Mouse (Mus musculus) ES-E14 (cell line): Measurements from ENCODE around the gene Sncb. TPM values are rescaled to one million over a fixed set of nuclear protein-coding genes. Genes with fewer than 3 reads are reported as not detected.

ENCODE experiments used
- DNase-seq: peaks from one replicate; pipeline ENCODE4 v3.0.0-alpha.2; 2013; ENCODE audit warnings: low read depth, low spot score
- H3K27ac ChIP-seq: 2 replicates; pipeline ENCODE4 v1.5.1; 2012; ENCODE audit warnings: low read depth, mild to moderate bottlenecking, low read length, moderate library complexity, mixed read lengths; ENCODE audit not compliant: poor library complexity, insufficient read depth, severe bottlenecking
- H3K36me3 ChIP-seq: 2 replicates; pipeline ENCODE4 v1.6.1; 2012; ENCODE audit warnings: mild to moderate bottlenecking, low read length, moderate library complexity, mixed read lengths; ENCODE audit not compliant: control insufficient read depth, poor library complexity, insufficient read depth, severe bottlenecking
- H3K4me1 ChIP-seq, 2 experiments: fragments of 150-350 bp in 1 of 2; sonication (generic) in 1 of 2; 2 replicates each; pipeline ENCODE4 v1.6.1; 2012; ENCODE audit warnings: low read length in 2 of 2, mild to moderate bottlenecking in 1 of 2, mixed read lengths in 1 of 2; ENCODE audit not compliant: control insufficient read depth in 2 of 2, insufficient read depth in 2 of 2, poor library complexity in 1 of 2
- H3K4me3 ChIP-seq, 2 experiments: fragments of 150-350 bp in 1 of 2; sonication (generic) in 1 of 2; 2 replicates each; pipeline ENCODE4 v1.5.1; 2012; ENCODE audit warnings: low read length in 2 of 2, low read depth in 1 of 2, mild to moderate bottlenecking in 1 of 2, mixed read lengths in 1 of 2; ENCODE audit not compliant: insufficient read depth in 1 of 2, poor library complexity in 1 of 2, severe bottlenecking in 1 of 2
- H3K9ac ChIP-seq: 2 replicates; pipeline ENCODE4 v1.6.1; 2012; ENCODE audit warnings: low read depth, mild to moderate bottlenecking, low read length, mixed read lengths; ENCODE audit not compliant: poor library complexity, insufficient read depth, severe bottlenecking
- H3K9me3 ChIP-seq: fragments of 150-350 bp; sonication (generic); 2 replicates; pipeline ENCODE4 v1.6.1; 2012; ENCODE audit warnings: low read depth, mild to moderate bottlenecking, low read length; ENCODE audit not compliant: control insufficient read depth, insufficient read depth
- CHD2 ChIP-seq: IDR thresholded peaks from 2 replicates; pipeline ENCODE4 v1.6.1; 2014; ENCODE audit warnings: mild to moderate bottlenecking, low read depth, low read length, inconsistent platforms
- HCFC1 ChIP-seq: IDR thresholded peaks from 2 replicates; pipeline ENCODE4 v1.6.1; 2012; ENCODE audit warnings: low read length, inconsistent platforms, borderline replicate concordance; ENCODE audit not compliant: insufficient read depth
- MAFK ChIP-seq: IDR thresholded peaks from 2 replicates; pipeline ENCODE4 v1.6.1; 2014; ENCODE audit warnings: mild to moderate bottlenecking, low read depth, low read length, inconsistent platforms; ENCODE audit not compliant: insufficient read depth
- ZC3H11A ChIP-seq: IDR thresholded peaks from 2 replicates; pipeline ENCODE4 v1.6.1; 2012; ENCODE audit warnings: low read depth, mild to moderate bottlenecking, inconsistent platforms, low read length, borderline replicate concordance
- ZNF384 ChIP-seq: IDR thresholded peaks from 2 replicates; pipeline ENCODE4 v1.6.1; 2012; ENCODE audit warnings: low read depth, low read length, inconsistent platforms
- in situ Hi-C, 2 experiments: fragments of 600-800 bp; cut with MboI; formaldehyde crosslinking; loops; one replicate each; pipeline ENCODE4 v1.15.1; 2025; ENCODE audit warnings: low sequenced_read_pairs in 2 of 2, inconsistent platforms in 1 of 2; ENCODE audit not compliant: unreplicated experiment in 2 of 2
- total RNA-seq: library from RNA; depleted of rRNA; stranded (reverse); fragments of 300-350 nt; gene quantifications from 2 replicates; pipeline ENCODE4 v1.2.3, GENCODE M21; 2012

Sncb gene
- total RNA-seq, 1 experiment = not detected

- H3K9me3 ChIP-seq = no peaks in the 10 kb centered on the region
- DNase-seq = no peak
- H3K36me3 ChIP-seq = no peaks in the 10 kb centered on the region
- peaks cover 0 to 2% of the 10 kb centered on the region in 2 experiments; a peak in 1 of 4 replicates for H3K4me1 ChIP-seq
- in situ Hi-C loops = no loop called here
- no peak overlapping the region for H3K4me3 ChIP-seq
- H3K27ac ChIP-seq = no peak overlapping the region
- no peak overlapping the region for H3K9ac ChIP-seq
- no peak for TF ChIP-seq CHD2
- TF ChIP-seq ZC3H11A = no peak
- TF ChIP-seq ZNF384 = no peak
Measured at GRCm38 (mm10) chr13:54753733-54754132, 12.7 kb downstream of the Sncb start.

- no peak for TF ChIP-seq ZNF384
- no peak for TF ChIP-seq MAFK
- no peak for TF ChIP-seq CHD2
- no peak for TF ChIP-seq HCFC1
- no peak for TF ChIP-seq ZC3H11A
- in situ Hi-C loops = no loop called here
Measured at GRCm38 (mm10) chr13:54752656-54753055, 13.7 kb downstream of the Sncb start.

GRCm38 (mm10) chr13:54750699-54751098 is 15.7 kb downstream of the Sncb start:
- H3K4me1 ChIP-seq = peaks cover 0 to 2% of the 10 kb centered on the region in 2 experiments; a peak in 1 of 4 replicates

More at GRCm38 (mm10) chr13:54752656-54753055, 13.7 kb downstream of the Sncb start:
- Histone ChIP-seq H3K4me1 (peaks cover 0 to 2% of the 10 kb centered on the region in 2 experiments; a peak in 1 of 4 replicates), H3K27ac (no peak overlapping the region), H3K9ac (no peak overlapping the region), H3K4me3 (no peak overlapping the region), H3K36me3 (no peaks in the 10 kb centered on the region), H3K9me3 (no peaks in the 10 kb centered on the region)
- DNase-seq = no peak

GRCm38 (mm10) chr13:54749864-54750411 is 16.5 kb downstream of the Sncb start, which contains the start of gene Gprin1:
Gprin1 (minus strand) TSS chr13:54749874.
- H3K27ac ChIP-seq = no peak within 1 kb of the TSS
- H3K4me3 ChIP-seq = peak within 1 kb of the TSS; percentile 79 to 89
- in situ Hi-C loops = no loop called here
- H3K9ac ChIP-seq = peak within 1 kb of the TSS; percentile 52
- no peaks in the 10 kb centered on the region for H3K36me3 ChIP-seq
- H3K9me3 ChIP-seq = no peaks in the 10 kb centered on the region
- no peak for DNase-seq
- TF ChIP-seq ZNF384 = no peak
- no peak for TF ChIP-seq MAFK
- no peak for TF ChIP-seq ZC3H11A
- no peak for TF ChIP-seq CHD2
- TF ChIP-seq HCFC1 = no peak
- H3K4me1 ChIP-seq = peaks cover 0 to 2% of the 10 kb centered on the region in 2 experiments; a peak in 1 of 4 replicates

More at GRCm38 (mm10) chr13:54750699-54751098, 15.7 kb downstream of the Sncb start:
- in situ Hi-C loops = no loop called here
- DNase-seq = no peak
- no peak for TF ChIP-seq MAFK
- no peak for TF ChIP-seq HCFC1
- no peak for TF ChIP-seq ZNF384
- Histone ChIP-seq H3K9ac (no peak overlapping the region), H3K27ac (no peak overlapping the region), H3K9me3 (no peaks in the 10 kb centered on the region), H3K4me3 (no peak overlapping the region), H3K36me3 (no peaks in the 10 kb centered on the region)
